Mouse (Mus musculus): ENCODE data around the gene Ovol3.

DNA sequence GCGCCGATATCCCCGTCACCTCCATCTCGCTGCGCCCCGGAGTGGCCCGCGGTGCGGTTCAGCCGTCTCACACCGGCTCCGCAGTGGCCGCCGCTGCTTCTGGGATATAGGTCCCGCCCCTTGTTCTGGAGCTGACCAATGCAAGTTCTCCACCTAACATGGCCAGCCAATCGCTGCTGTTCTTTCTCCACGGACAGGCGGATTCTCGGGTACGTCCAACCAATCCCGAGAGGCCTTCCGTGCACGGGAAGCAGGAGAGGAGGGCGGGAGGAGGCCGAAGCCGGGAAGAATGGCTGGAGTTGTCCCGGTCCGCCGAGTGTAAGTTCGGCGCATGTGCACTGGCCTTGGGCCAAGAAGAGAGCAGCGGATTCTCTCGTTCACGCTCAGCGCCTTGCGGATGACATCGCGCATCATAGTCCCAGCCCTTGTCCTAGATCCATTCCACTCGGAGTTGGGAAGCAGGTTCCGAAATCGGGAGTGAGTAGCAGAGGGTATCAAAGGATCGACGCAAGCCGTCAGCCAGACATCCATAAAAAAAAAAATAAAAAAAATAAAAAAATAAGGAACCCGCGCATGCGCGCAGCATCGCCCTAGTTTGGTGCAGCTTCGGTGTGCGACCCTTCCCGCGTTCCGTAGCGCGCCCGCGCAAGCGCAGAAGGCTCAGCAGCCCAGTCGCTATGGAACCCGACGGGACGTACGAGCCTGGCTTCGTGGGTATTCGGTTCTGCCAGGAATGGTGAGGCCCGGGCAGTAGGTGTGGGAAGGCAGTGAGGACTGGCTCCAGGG is 3.7 kb downstream of the Ovol3 start, which contains the start of the genes Polr2i and Tbcb:
- TF ChIP-seq POLR2A (IDR thresholded peaks at IDR 0.05; ENCODE audit: borderline replicate concordance, extremely low read depth, insufficient read depth, insufficient read length, poor library complexity, severe bottlenecking) (peak; percentile 36; the same call in 1 of the 2 replicates), CTCF (IDR thresholded peaks at IDR 0.05; ENCODE audit: borderline replicate concordance, extremely low read depth, insufficient read depth, insufficient read length) (no peak)
